Mouse (Mus musculus) brain, embryonic 18.5 days (tissue): ENCODE results near the gene Uvrag.

Experiments
- DNase-seq: peaks from one replicate; pipeline ENCODE4 v3.0.0-alpha.2; 2012; ENCODE audit warnings: low read depth, low spot score

Gene Uvrag

GRCm38 (mm10) chr7:99139841-99140491 is 975 bp downstream of the Uvrag start:
- DNase-seq: peak; percentile 3

GRCm38 (mm10) chr7:99137541-99137940 is 3.4 kb downstream of the Uvrag start:
- DNase-seq: no peak

GRCm38 (mm10) chr7:99136789-99137188 is 4.2 kb downstream of the Uvrag start:
- DNase-seq: no peak

GRCm38 (mm10) chr7:99133811-99134402 is 7.0 kb downstream of the Uvrag start:
- no peak for DNase-seq

- no peak for DNase-seq
These were observed 8.3 kb downstream of the Uvrag start for GRCm38 (mm10) chr7:99132597-99132996.

GRCm38 (mm10) chr7:99131819-99132353 is 9.1 kb downstream of the Uvrag start:
- no peak for DNase-seq

GRCm38 (mm10) chr7:99128965-99129364 is 12.0 kb downstream of the Uvrag start:
- DNase-seq: no peak

GRCm38 (mm10) chr7:99128020-99128950 is 12.7 kb downstream of the Uvrag start:
- no peak for DNase-seq

- no peak for DNase-seq
These were observed 14.9 kb downstream of the Uvrag start for GRCm38 (mm10) chr7:99126057-99126456.

GRCm38 (mm10) chr7:99122651-99123050 is 18.3 kb downstream of the Uvrag start:
- no peak for DNase-seq

GRCm38 (mm10) chr7:99120865-99121521 is 19.9 kb downstream of the Uvrag start:
- no peak for DNase-seq

- no peak for DNase-seq
These were observed 20.9 kb downstream of the Uvrag start for GRCm38 (mm10) chr7:99120082-99120481.

GRCm38 (mm10) chr7:99116781-99117180 is 24.2 kb downstream of the Uvrag start:
- DNase-seq: no peak

- no peak for DNase-seq
These were observed 26.8 kb downstream of the Uvrag start for GRCm38 (mm10) chr7:99114006-99114726.

- no peak for DNase-seq
These were observed 33.4 kb downstream of the Uvrag start for GRCm38 (mm10) chr7:99107566-99107965.

- DNase-seq: no peak
These were observed 34.1 kb downstream of the Uvrag start for GRCm38 (mm10) chr7:99106714-99107270.

- DNase-seq: no peak
These were observed 39.0 kb downstream of the Uvrag start for GRCm38 (mm10) chr7:99101767-99102593.

GRCm38 (mm10) chr7:99101076-99101475 is 39.9 kb downstream of the Uvrag start:
- no peak for DNase-seq

- DNase-seq: no peak
These were observed 40.4 kb downstream of the Uvrag start for GRCm38 (mm10) chr7:99100573-99100972.

- DNase-seq: no peak
These were observed 40.9 kb downstream of the Uvrag start for GRCm38 (mm10) chr7:99100087-99100486.
